8 mouse cellular contexts compared by ENCODE assay signal in genomic region chr4:152007481-152008147, GRCm38 (mm10). TPM values are rescaled to one million over a fixed set of nuclear protein-coding genes. Genes with fewer than 3 reads are reported as not detected.
DNase-seq lines count a peak whose midpoint lies in the region; ATAC-seq and TF ChIP-seq lines count a peak whose summit lies in the region.

No protein-coding gene starts in this region.

- no peaks in the 10 kb centered on the region; the same call in 1 of the 2 replicates for H3K27me3 ChIP-seq in hindbrain, postnatal 0 days (ENCODE audit: insufficient read depth, low read length)
- peaks cover 3% of the 10 kb centered on the region; the same call in 1 of the 2 replicates for H3K27me3 ChIP-seq in liver, postnatal 0 days (ENCODE audit: insufficient read depth, low read length)
- no peaks in the 10 kb centered on the region for H3K27me3 ChIP-seq in stomach, postnatal 0 days (ENCODE audit: control insufficient read depth, insufficient read depth, low read length)

- peak; percentile 67 for TF ChIP-seq POLR2A in embryonic fibroblast, embryonic 13.5 days (IDR thresholded peaks at IDR 0.05; ENCODE audit: low read depth, low read length)

- 9% methylated on average over 8 of the region's 8 CpGs for WGBS in hindbrain, postnatal 0 days
- 36% methylated on average over 8 of the region's 8 CpGs for WGBS in liver, postnatal 0 days (ENCODE audit: insufficient replicate concordance)
- 6% methylated on average over 8 of the region's 8 CpGs for WGBS in stomach, postnatal 0 days

- peak overlapping the region; percentile 100 for H3K4me2 ChIP-seq in hindbrain, postnatal 0 days (ENCODE audit: low read depth, low read length)
- H3K4me2 ChIP-seq in liver, postnatal 0 days (ENCODE audit: low read depth, low read length) = peak overlapping the region; percentile 95
- H3K4me2 ChIP-seq in stomach, postnatal 0 days (replicated peaks; ENCODE audit: low read depth) = peak overlapping the region; percentile 97

- H3K4me1 ChIP-seq in embryonic fibroblast, embryonic 13.5 days (ENCODE audit: control insufficient read depth, insufficient read depth, low read length) = peaks cover 9% of the 10 kb centered on the region
- H3K4me1 ChIP-seq in hindbrain, postnatal 0 days (ENCODE audit: insufficient read depth, low read length) = peaks cover 12% of the 10 kb centered on the region
- H3K4me1 ChIP-seq in liver, postnatal 0 days (ENCODE audit: insufficient read depth) = peaks cover 37% of the 10 kb centered on the region
- H3K4me1 ChIP-seq in stomach, postnatal 0 days (replicated peaks; ENCODE audit: control insufficient read depth, insufficient read depth) = 0 out of 2 replicates have a peak, but pooled peaks cover 4% of the 10 kb centered on the region

- no peaks in the 10 kb centered on the region for H3K36me3 ChIP-seq in hindbrain, postnatal 0 days (ENCODE audit: insufficient read depth, low read length)
- peaks cover 4% of the 10 kb centered on the region; the same call in 1 of the 2 replicates for H3K36me3 ChIP-seq in liver, postnatal 0 days (replicated peaks; ENCODE audit: insufficient read depth, low read length)
- no peaks in the 10 kb centered on the region; the same call in 1 of the 2 replicates for H3K36me3 ChIP-seq in stomach, postnatal 0 days (ENCODE audit: control insufficient read depth, insufficient read depth, low read length)

- TF ChIP-seq CTCF in embryonic fibroblast, embryonic 13.5 days (IDR thresholded peaks at IDR 0.05; ENCODE audit: borderline replicate concordance, insufficient read depth, low read length) = no peak
- TF ChIP-seq CTCF in hindbrain, postnatal 0 days (IDR thresholded peaks at IDR 0.05; ENCODE audit: low read depth) = no peak
- no peak for TF ChIP-seq CTCF in liver, postnatal 0 days (IDR thresholded peaks at IDR 0.05; ENCODE audit: low read depth)
- TF ChIP-seq CTCF in stomach, postnatal 0 days (IDR thresholded peaks at IDR 0.05; ENCODE audit: low read depth) = no peak

- H3K9me3 ChIP-seq in hindbrain, postnatal 0 days (ENCODE audit: low read length) = no peaks in the 10 kb centered on the region
- H3K9me3 ChIP-seq in liver, postnatal 0 days (ENCODE audit: low read length) = no peaks in the 10 kb centered on the region
- no peaks in the 10 kb centered on the region for H3K9me3 ChIP-seq in stomach, postnatal 0 days (ENCODE audit: control insufficient read depth, low read length)

- peak overlapping the region; percentile 74 for H3K27ac ChIP-seq in embryonic fibroblast, embryonic 13.5 days (ENCODE audit: insufficient read depth, low read length)
- H3K27ac ChIP-seq in hindbrain, postnatal 0 days = peak overlapping the region; percentile 80; the same call in 1 of the 2 replicates
- H3K27ac ChIP-seq in liver, postnatal 0 days (ENCODE audit: low read depth) = peak overlapping the region; percentile 96; the same call in 1 of the 2 replicates
- peak overlapping the region; percentile 98 for H3K27ac ChIP-seq in stomach, postnatal 0 days (replicated peaks)

- DNase-seq in lung, adult 18-20 months = peak; percentile 56 to 72
- no peak for DNase-seq in lung, postnatal 14 days
- DNase-seq in hindbrain, postnatal 0 days (ENCODE audit: low spot score) = no peak
- no peak for DNase-seq in liver, postnatal 0 days
- peak; percentile 70 for DNase-seq in stomach, postnatal 0 days (ENCODE audit: low spot score)
- DNase-seq in ovary, postnatal 14 days (ENCODE audit: low spot score) = no peak
- DNase-seq in gastrocnemius, adult 18-20 months (ENCODE audit: low spot score) = no peak

- peak overlapping the region; percentile 68; the same call in 1 of the 2 replicates for H3K9ac ChIP-seq in hindbrain, postnatal 0 days (replicated peaks; ENCODE audit: low read length)
- H3K9ac ChIP-seq in liver, postnatal 0 days (replicated peaks) = peak overlapping the region; percentile 83; the same call in 1 of the 2 replicates
- H3K9ac ChIP-seq in stomach, postnatal 0 days (ENCODE audit: low read length) = peak overlapping the region; percentile 86

- H3K4me3 ChIP-seq in embryonic fibroblast, embryonic 13.5 days (ENCODE audit: insufficient read depth, low read length) = peak overlapping the region; percentile 49; the same call in 1 of the 2 replicates
- H3K4me3 ChIP-seq in hindbrain, postnatal 0 days (ENCODE audit: low read length) = peak overlapping the region; percentile 72
- peak overlapping the region; percentile 87 for H3K4me3 ChIP-seq in liver, postnatal 0 days (ENCODE audit: low read depth, low read length)
- peak overlapping the region; percentile 79 for H3K4me3 ChIP-seq in stomach, postnatal 0 days (ENCODE audit: low read depth, low read length)

- no peak for ATAC-seq in hindbrain, postnatal 0 days
- ATAC-seq in liver, postnatal 0 days = no peak
- ATAC-seq in stomach, postnatal 0 days (ENCODE audit: low FRiP score, low TSS enrichment) = peak; percentile 48

- TF ChIP-seq EP300 in liver, postnatal 0 days (IDR thresholded peaks at IDR 0.05; ENCODE audit: low read depth) = no peak
- no peak for TF ChIP-seq EP300 in stomach, postnatal 0 days (optimal IDR thresholded peaks at IDR 0.05)

RNA-seq across cellular contexts. Expression of gene Klhl21, which starts 1.0 kb away (rescaled TPM):
- polyA plus RNA-seq in embryonic fibroblast, embryonic 13.5 days (2011; ENCODE audit: insufficient read length, low read depth, missing spikeins) = 10.7 and 13.0 TPM in 2 replicates
- total RNA-seq in hindbrain, postnatal 0 days (2014; rRNA removed) = 12.3 and 14.0 TPM in 2 replicates
- polyA plus RNA-seq in hindbrain, postnatal 0 days (2015; fragmentation: Nextera tagmentation; extraction: Ambion mirVana) = 4.5 and 4.8 TPM in 2 replicates
- 4.2 TPM in 2 replicates for polyA plus RNA-seq in liver, postnatal 0 days (2015; fragmentation: Nextera tagmentation; extraction: Ambion mirVana)
- 11.2 and 11.9 TPM in 2 replicates for polyA plus RNA-seq in stomach, postnatal 0 days (2015; fragmentation: Nextera tagmentation; extraction: Ambion mirVana)
- total RNA-seq in gastrocnemius, adult 18-20 months (2021) = 100 to 1,000 TPM in 1 of 2 experiments, 10 to 100 TPM in 1; 98.5 to 113 TPM

RNA-seq across cellular contexts. Expression of gene Phf13, which starts 11.6 kb away (rescaled TPM):
- polyA plus RNA-seq in embryonic fibroblast, embryonic 13.5 days (2011; ENCODE audit: insufficient read length, low read depth, missing spikeins) = 21.0 and 23.2 TPM in 2 replicates
- total RNA-seq in hindbrain, postnatal 0 days (2014; rRNA removed) = 19.9 and 20.8 TPM in 2 replicates
- 14.6 and 15.0 TPM in 2 replicates for polyA plus RNA-seq in hindbrain, postnatal 0 days (2015; fragmentation: Nextera tagmentation; extraction: Ambion mirVana)
- 3.6 and 4.1 TPM in 2 replicates for polyA plus RNA-seq in liver, postnatal 0 days (2015; fragmentation: Nextera tagmentation; extraction: Ambion mirVana)
- 12.4 and 12.7 TPM in 2 replicates for polyA plus RNA-seq in stomach, postnatal 0 days (2015; fragmentation: Nextera tagmentation; extraction: Ambion mirVana)
- 1 to 10 TPM; 4.6 to 4.7 TPM for total RNA-seq in gastrocnemius, adult 18-20 months (2021)

RNA-seq across cellular contexts. Expression of gene Thap3, which starts 18.8 kb away (rescaled TPM):
- polyA plus RNA-seq in embryonic fibroblast, embryonic 13.5 days (2011; ENCODE audit: insufficient read length, low read depth, missing spikeins) = 7.4 and 10.8 TPM in 2 replicates
- total RNA-seq in hindbrain, postnatal 0 days (2014; rRNA removed) = 12.1 and 14.9 TPM in 2 replicates
- polyA plus RNA-seq in hindbrain, postnatal 0 days (2015; fragmentation: Nextera tagmentation; extraction: Ambion mirVana) = 42.1 and 47.3 TPM in 2 replicates
- polyA plus RNA-seq in liver, postnatal 0 days (2015; fragmentation: Nextera tagmentation; extraction: Ambion mirVana) = 5.7 and 6.8 TPM in 2 replicates
- polyA plus RNA-seq in stomach, postnatal 0 days (2015; fragmentation: Nextera tagmentation; extraction: Ambion mirVana) = 22.2 and 23.5 TPM in 2 replicates
- total RNA-seq in gastrocnemius, adult 18-20 months (2021) = 10 to 100 TPM; 30.0 to 33.3 TPM

RNA-seq across cellular contexts. Expression of gene Zbtb48, which starts 19.9 kb away (rescaled TPM):
- 5.7 and 7.5 TPM in 2 replicates for polyA plus RNA-seq in embryonic fibroblast, embryonic 13.5 days (2011; ENCODE audit: insufficient read length, low read depth, missing spikeins)
- total RNA-seq in hindbrain, postnatal 0 days (2014; rRNA removed) = 7.0 and 8.6 TPM in 2 replicates
- polyA plus RNA-seq in hindbrain, postnatal 0 days (2015; fragmentation: Nextera tagmentation; extraction: Ambion mirVana) = 10.7 and 16.2 TPM in 2 replicates
- polyA plus RNA-seq in liver, postnatal 0 days (2015; fragmentation: Nextera tagmentation; extraction: Ambion mirVana) = 7.4 and 8.5 TPM in 2 replicates
- 10.1 and 10.6 TPM in 2 replicates for polyA plus RNA-seq in stomach, postnatal 0 days (2015; fragmentation: Nextera tagmentation; extraction: Ambion mirVana)
- total RNA-seq in gastrocnemius, adult 18-20 months (2021) = 1 to 10 TPM; 2.2 to 3.1 TPM

RNA-seq across cellular contexts. Expression of gene Tas1r1, which starts 30.8 kb away (rescaled TPM):
- polyA plus RNA-seq in embryonic fibroblast, embryonic 13.5 days (2011; ENCODE audit: insufficient read length, low read depth, missing spikeins) = not detected in 2 replicates
- total RNA-seq in hindbrain, postnatal 0 days (2014; rRNA removed) = 0.42 and 0.93 TPM in 2 replicates
- polyA plus RNA-seq in hindbrain, postnatal 0 days (2015; fragmentation: Nextera tagmentation; extraction: Ambion mirVana) = 1.7 TPM in 2 replicates
- 0.07 TPM in 2 replicates for polyA plus RNA-seq in liver, postnatal 0 days (2015; fragmentation: Nextera tagmentation; extraction: Ambion mirVana)
- polyA plus RNA-seq in stomach, postnatal 0 days (2015; fragmentation: Nextera tagmentation; extraction: Ambion mirVana) = 0.12 and 0.16 TPM in 2 replicates
- total RNA-seq in gastrocnemius, adult 18-20 months (2021) = under 1 TPM; 0.52 to 0.91 TPM

Comparison
In these comparisons a context has a peak if more than half of its experiments do, and no peak if none do; other contexts are left out.
1. DNase-seq: peak in lung, adult 18-20 months (2 of 2) and stomach, postnatal 0 days (single experiment); none in lung, postnatal 14 days (single experiment), hindbrain, postnatal 0 days (single experiment), liver, postnatal 0 days (single experiment), ovary, postnatal 14 days (single experiment) and gastrocnemius, adult 18-20 months (single experiment).
2. Peak in every context shown above with its lines, with median percentiles within 50 percentile points of each other: H3K27ac ChIP-seq, H3K4me3 ChIP-seq, H3K4me2 ChIP-seq and H3K9ac ChIP-seq.